Mouse (Mus musculus): ENCODE results near the gene Nol8. TPM values are rescaled to one million over a fixed set of nuclear protein-coding genes. Genes with fewer than 3 reads are reported as not detected.

Gene Nol8
- 10.1 and 13.2 TPM in 2 replicates for polyA plus RNA-seq (2015; fragmentation: Nextera tagmentation; extraction: Ambion mirVana)

- ATAC-seq (ENCODE audit: insufficient read depth, low FRiP score): peak; percentile 100
- Histone ChIP-seq H3K4me2 (ENCODE audit: low read depth, low read length) (peak within 1 kb of the TSS; percentile 82), H3K4me3 (replicated peaks; ENCODE audit: low read length) (peak within 1 kb of the TSS; percentile 88), H3K9ac (ENCODE audit: low read length) (peak within 1 kb of the TSS; percentile 75), H3K4me1 (ENCODE audit: control insufficient read depth, insufficient read depth, low read length) (peaks cover 17% of the 10 kb centered on the region), H3K27me3 (ENCODE audit: control insufficient read depth, insufficient read depth, low read length) (no peaks in the 10 kb centered on the region), H3K27ac (ENCODE audit: low read length) (peak within 1 kb of the TSS; percentile 11; the same call in 1 of the 2 replicates), H3K9me3 (replicated peaks; ENCODE audit: control insufficient read depth, low read length) (no peaks in the 10 kb centered on the region), H3K36me3 (ENCODE audit: control insufficient read depth, insufficient read depth, low read length) (no peaks in the 10 kb centered on the region)
- WGBS: under 1% methylated on average over 68 of the region's 68 CpGs
These were observed at the start of gene Nol8, which contains the start of gene Cenpp for GRCm38 (mm10) chr13:49652481-49653179. Gene Nol8 (plus strand): TSS chr13:49653078. Gene Cenpp (minus strand): TSS chr13:49652785.

GRCm38 (mm10) chr13:49603603-49604002 lies 49.3 kb upstream of the Nol8 start:
- Histone ChIP-seq H3K27ac (ENCODE audit: low read length) (no peak overlapping the region), H3K9ac (ENCODE audit: low read length) (no peak overlapping the region), H3K9me3 (replicated peaks; ENCODE audit: control insufficient read depth, low read length) (no peaks in the 10 kb centered on the region), H3K4me2 (ENCODE audit: low read depth, low read length) (no peak overlapping the region), H3K4me3 (replicated peaks; ENCODE audit: low read length) (no peak overlapping the region), H3K27me3 (ENCODE audit: control insufficient read depth, insufficient read depth, low read length) (no peaks in the 10 kb centered on the region), H3K36me3 (ENCODE audit: control insufficient read depth, insufficient read depth, low read length) (no peaks in the 10 kb centered on the region), H3K4me1 (ENCODE audit: control insufficient read depth, insufficient read depth, low read length) (no peaks in the 10 kb centered on the region)
- ATAC-seq (ENCODE audit: insufficient read depth, low FRiP score): no peak

- no peaks in the 10 kb centered on the region for H3K9me3 ChIP-seq (replicated peaks; ENCODE audit: control insufficient read depth, low read length)
- no peaks in the 10 kb centered on the region for H3K27me3 ChIP-seq (ENCODE audit: control insufficient read depth, insufficient read depth, low read length)
- WGBS: 39% methylated on average over 4 of the region's 4 CpGs
- ATAC-seq (ENCODE audit: insufficient read depth, low FRiP score): no peak
- no peaks in the 10 kb centered on the region for H3K36me3 ChIP-seq (ENCODE audit: control insufficient read depth, insufficient read depth, low read length)
- H3K4me1 ChIP-seq (ENCODE audit: control insufficient read depth, insufficient read depth, low read length): no peaks in the 10 kb centered on the region
- peak within 1 kb of the TSS; percentile 46 for H3K4me3 ChIP-seq (replicated peaks; ENCODE audit: low read length)
- H3K9ac ChIP-seq (ENCODE audit: low read length): no peak within 1 kb of the TSS
- H3K4me2 ChIP-seq (ENCODE audit: low read depth, low read length): peak within 1 kb of the TSS; percentile 45; the same call in 1 of the 2 replicates
- H3K27ac ChIP-seq (ENCODE audit: low read length): peak within 1 kb of the TSS; percentile 92
These were observed 45.2 kb upstream of the Nol8 start, which contains the start of gene Ogn for GRCm38 (mm10) chr13:49607714-49608113. Gene Ogn (plus strand): TSS chr13:49608046.

GRCm38 (mm10) chr13:49608589-49609322 lies 44.1 kb upstream of the Nol8 start:
- Histone ChIP-seq H3K27me3 (ENCODE audit: control insufficient read depth, insufficient read depth, low read length) (no peaks in the 10 kb centered on the region), H3K4me1 (ENCODE audit: control insufficient read depth, insufficient read depth, low read length) (no peaks in the 10 kb centered on the region), H3K9me3 (replicated peaks; ENCODE audit: control insufficient read depth, low read length) (no peaks in the 10 kb centered on the region), H3K27ac (ENCODE audit: low read length) (peak overlapping the region; percentile 92), H3K4me2 (ENCODE audit: low read depth, low read length) (peak overlapping the region; percentile 45), H3K36me3 (ENCODE audit: control insufficient read depth, insufficient read depth, low read length) (no peaks in the 10 kb centered on the region), H3K4me3 (replicated peaks; ENCODE audit: low read length) (peak overlapping the region; percentile 46), H3K9ac (ENCODE audit: low read length) (peak overlapping the region; percentile 51)
- no peak for ATAC-seq (ENCODE audit: insufficient read depth, low FRiP score)
- 43% methylated on average over 4 of the region's 4 CpGs for WGBS

GRCm38 (mm10) chr13:49617021-49617420 lies 35.9 kb upstream of the Nol8 start:
- H3K9ac ChIP-seq (ENCODE audit: low read length): no peak overlapping the region
- H3K4me3 ChIP-seq (replicated peaks; ENCODE audit: low read length): no peak overlapping the region
- H3K36me3 ChIP-seq (ENCODE audit: control insufficient read depth, insufficient read depth, low read length): no peaks in the 10 kb centered on the region
- 88% methylated on average over 3 of the region's 3 CpGs for WGBS
- no peak overlapping the region for H3K4me2 ChIP-seq (ENCODE audit: low read depth, low read length)
- H3K4me1 ChIP-seq (ENCODE audit: control insufficient read depth, insufficient read depth, low read length): no peaks in the 10 kb centered on the region
- H3K27me3 ChIP-seq (ENCODE audit: control insufficient read depth, insufficient read depth, low read length): no peaks in the 10 kb centered on the region
- H3K9me3 ChIP-seq (replicated peaks; ENCODE audit: control insufficient read depth, low read length): no peaks in the 10 kb centered on the region
- H3K27ac ChIP-seq (ENCODE audit: low read length): no peak overlapping the region
- ATAC-seq (ENCODE audit: insufficient read depth, low FRiP score): no peak

- Histone ChIP-seq H3K4me1 (ENCODE audit: control insufficient read depth, insufficient read depth, low read length) (no peaks in the 10 kb centered on the region), H3K4me3 (replicated peaks; ENCODE audit: low read length) (no peak overlapping the region), H3K27ac (ENCODE audit: low read length) (no peak overlapping the region), H3K27me3 (ENCODE audit: control insufficient read depth, insufficient read depth, low read length) (no peaks in the 10 kb centered on the region), H3K36me3 (ENCODE audit: control insufficient read depth, insufficient read depth, low read length) (no peaks in the 10 kb centered on the region), H3K4me2 (ENCODE audit: low read depth, low read length) (no peak overlapping the region), H3K9me3 (replicated peaks; ENCODE audit: control insufficient read depth, low read length) (no peaks in the 10 kb centered on the region), H3K9ac (ENCODE audit: low read length) (no peak overlapping the region)
- no peak for ATAC-seq (ENCODE audit: insufficient read depth, low FRiP score)
These were observed 34.5 kb upstream of the Nol8 start for GRCm38 (mm10) chr13:49618365-49618764.

- ATAC-seq (ENCODE audit: insufficient read depth, low FRiP score): no peak
- no peak overlapping the region for H3K4me2 ChIP-seq (ENCODE audit: low read depth, low read length)
- 58% methylated on average over 1 of the region's 1 CpGs for WGBS
- no peak overlapping the region for H3K9ac ChIP-seq (ENCODE audit: low read length)
- no peaks in the 10 kb centered on the region for H3K9me3 ChIP-seq (replicated peaks; ENCODE audit: control insufficient read depth, low read length)
- no peaks in the 10 kb centered on the region for H3K4me1 ChIP-seq (ENCODE audit: control insufficient read depth, insufficient read depth, low read length)
- H3K27me3 ChIP-seq (ENCODE audit: control insufficient read depth, insufficient read depth, low read length): no peaks in the 10 kb centered on the region
- H3K36me3 ChIP-seq (ENCODE audit: control insufficient read depth, insufficient read depth, low read length): no peaks in the 10 kb centered on the region
- H3K4me3 ChIP-seq (replicated peaks; ENCODE audit: low read length): no peak overlapping the region
- H3K27ac ChIP-seq (ENCODE audit: low read length): no peak overlapping the region
These were observed 29.7 kb upstream of the Nol8 start for GRCm38 (mm10) chr13:49623216-49623615.

GRCm38 (mm10) chr13:49628167-49628566 lies 24.7 kb upstream of the Nol8 start:
- H3K27me3 ChIP-seq (ENCODE audit: control insufficient read depth, insufficient read depth, low read length): no peaks in the 10 kb centered on the region
- H3K4me1 ChIP-seq (ENCODE audit: control insufficient read depth, insufficient read depth, low read length): no peaks in the 10 kb centered on the region
- H3K9ac ChIP-seq (ENCODE audit: low read length): no peak overlapping the region
- no peak for ATAC-seq (ENCODE audit: insufficient read depth, low FRiP score)
- H3K4me2 ChIP-seq (ENCODE audit: low read depth, low read length): no peak overlapping the region
- H3K27ac ChIP-seq (ENCODE audit: low read length): no peak overlapping the region
- H3K9me3 ChIP-seq (replicated peaks; ENCODE audit: control insufficient read depth, low read length): no peaks in the 10 kb centered on the region
- no peak overlapping the region for H3K4me3 ChIP-seq (replicated peaks; ENCODE audit: low read length)
- no peaks in the 10 kb centered on the region for H3K36me3 ChIP-seq (ENCODE audit: control insufficient read depth, insufficient read depth, low read length)

GRCm38 (mm10) chr13:49629076-49629475 lies 23.8 kb upstream of the Nol8 start:
- Histone ChIP-seq H3K9me3 (replicated peaks; ENCODE audit: control insufficient read depth, low read length) (no peaks in the 10 kb centered on the region), H3K9ac (ENCODE audit: low read length) (no peak overlapping the region), H3K4me2 (ENCODE audit: low read depth, low read length) (no peak overlapping the region), H3K36me3 (ENCODE audit: control insufficient read depth, insufficient read depth, low read length) (no peaks in the 10 kb centered on the region), H3K4me3 (replicated peaks; ENCODE audit: low read length) (no peak overlapping the region), H3K4me1 (ENCODE audit: control insufficient read depth, insufficient read depth, low read length) (no peaks in the 10 kb centered on the region), H3K27me3 (ENCODE audit: control insufficient read depth, insufficient read depth, low read length) (no peaks in the 10 kb centered on the region), H3K27ac (ENCODE audit: low read length) (no peak overlapping the region)
- ATAC-seq (ENCODE audit: insufficient read depth, low FRiP score): no peak
- 92% methylated on average over 2 of the region's 2 CpGs for WGBS
